Comparison of ENCODE assay signal across 23 mouse cellular contexts in genomic region chrX:47835098-47835834, GRCm38 (mm10). TPM values are rescaled to one million over a fixed set of nuclear protein-coding genes. Genes with fewer than 3 reads are reported as not detected.
DNase-seq lines count a peak whose midpoint lies in the region; ATAC-seq and TF ChIP-seq lines count a peak whose summit lies in the region.
"Had no signal": no experiment of that assay in that cellular context is flagged by ENCODE, and none has a peak within 500 bp of the region (broad histone marks: within the 10 kb centered on the region; RNA-seq: fewer than 3 reads in every experiment).

No protein-coding gene starts in this region.

- ATAC-seq in heart, embryonic 16.5 days (replicated peaks; ENCODE audit: extremely low read depth, insufficient read depth, low FRiP score) = no peak
- ATAC-seq in lung, embryonic 14.5 days (ENCODE audit: insufficient read depth) = peak; percentile 76
- no peak for ATAC-seq in lung, postnatal 0 days
- ATAC-seq: hindbrain, postnatal 0 days had no signal

- H3K27me3 ChIP-seq in heart, embryonic 16.5 days (ENCODE audit: control insufficient read depth, insufficient read depth, low read length) = no peaks in the 10 kb centered on the region
- H3K27me3 ChIP-seq in lung, embryonic 14.5 days (ENCODE audit: insufficient read depth, low read length) = no peaks in the 10 kb centered on the region
- no peaks in the 10 kb centered on the region for H3K27me3 ChIP-seq in lung, postnatal 0 days (replicated peaks; ENCODE audit: insufficient read depth, low read length)
- H3K27me3 ChIP-seq: embryonic facial prominence, embryonic 12.5 days; forebrain, embryonic 12.5 days; limb, embryonic 13.5 days; midbrain, embryonic 12.5 days; neural tube, embryonic 15.5 days had no signal

- no peak for TF ChIP-seq CTCF in lung, embryonic 14.5 days (IDR thresholded peaks at IDR 0.05; ENCODE audit: low read depth)
- no peak for TF ChIP-seq CTCF in lung, postnatal 0 days (IDR thresholded peaks at IDR 0.05)

- no peak overlapping the region for H3K9ac ChIP-seq in heart, embryonic 16.5 days (ENCODE audit: low read length)
- no peak overlapping the region for H3K9ac ChIP-seq in lung, embryonic 14.5 days
- H3K9ac ChIP-seq in lung, postnatal 0 days (replicated peaks; ENCODE audit: low read depth) = no peak overlapping the region
- H3K9ac ChIP-seq: embryonic facial prominence, embryonic 12.5 days; forebrain, embryonic 12.5 days; limb, embryonic 13.5 days; liver, embryonic 14.5 days; midbrain, embryonic 12.5 days; neural tube, embryonic 15.5 days had no signal

- peak overlapping the region; percentile 55 for H3K27ac ChIP-seq in heart, embryonic 16.5 days (ENCODE audit: low read length)
- H3K27ac ChIP-seq in lung, embryonic 14.5 days (ENCODE audit: low read depth) = no peak overlapping the region
- no peak overlapping the region for H3K27ac ChIP-seq in lung, postnatal 0 days (ENCODE audit: low read length)
- H3K27ac ChIP-seq: embryonic facial prominence, embryonic 12.5 days; forebrain, embryonic 12.5 days; hindbrain, postnatal 0 days; kidney, postnatal 0 days; limb, embryonic 13.5 days; liver, embryonic 14.5 days; midbrain, embryonic 12.5 days; neural tube, embryonic 15.5 days had no signal

- no peaks in the 10 kb centered on the region for H3K9me3 ChIP-seq in heart, embryonic 16.5 days (replicated peaks; ENCODE audit: control insufficient read depth, low read length)
- H3K9me3 ChIP-seq in lung, embryonic 14.5 days (ENCODE audit: low read depth, low read length) = no peaks in the 10 kb centered on the region
- no peaks in the 10 kb centered on the region for H3K9me3 ChIP-seq in lung, postnatal 0 days (ENCODE audit: low read length)
- H3K9me3 ChIP-seq: embryonic facial prominence, embryonic 12.5 days; forebrain, embryonic 12.5 days; limb, embryonic 13.5 days; midbrain, embryonic 12.5 days; neural tube, embryonic 15.5 days had no signal

- no peak overlapping the region for H3K4me3 ChIP-seq in heart, embryonic 16.5 days (ENCODE audit: low read length)
- no peak overlapping the region for H3K4me3 ChIP-seq in lung, embryonic 14.5 days (ENCODE audit: low read depth, low read length)
- no peak overlapping the region for H3K4me3 ChIP-seq in lung, postnatal 0 days (ENCODE audit: low read depth, low read length)
- H3K4me3 ChIP-seq: embryonic facial prominence, embryonic 12.5 days; erythroblast, embryonic 14.5 days; forebrain, embryonic 12.5 days; limb, embryonic 13.5 days; midbrain, embryonic 12.5 days; neural tube, embryonic 15.5 days had no signal

- peak overlapping the region; percentile 20; the same call in 1 of the 2 replicates for H3K4me2 ChIP-seq in heart, embryonic 16.5 days (ENCODE audit: low read depth, low read length)
- H3K4me2 ChIP-seq in lung, embryonic 14.5 days = no peak overlapping the region
- no peak overlapping the region for H3K4me2 ChIP-seq in lung, postnatal 0 days (replicated peaks; ENCODE audit: low read depth, low read length)
- H3K4me2 ChIP-seq: embryonic facial prominence, embryonic 12.5 days; forebrain, embryonic 12.5 days; limb, embryonic 13.5 days; midbrain, embryonic 12.5 days; neural tube, embryonic 15.5 days had no signal

- H3K4me1 ChIP-seq in heart, embryonic 16.5 days (ENCODE audit: control insufficient read depth, insufficient read depth, low read length) = no peaks in the 10 kb centered on the region
- no peaks in the 10 kb centered on the region for H3K4me1 ChIP-seq in lung, embryonic 14.5 days (ENCODE audit: insufficient read depth)
- no peaks in the 10 kb centered on the region for H3K4me1 ChIP-seq in lung, postnatal 0 days (ENCODE audit: insufficient read depth, low read depth, low read length)
- H3K4me1 ChIP-seq: embryonic facial prominence, embryonic 12.5 days; forebrain, embryonic 12.5 days; limb, embryonic 13.5 days; midbrain, embryonic 12.5 days; neural tube, embryonic 15.5 days had no signal

- no peak for TF ChIP-seq EP300 in lung, postnatal 0 days (IDR thresholded peaks at IDR 0.05)

- no peak for DNase-seq in heart, adult 11 months
- peak; percentile 61 for DNase-seq in lung, embryonic 14.5 days
- DNase-seq in lung, postnatal 0 days (ENCODE audit: low spot score) = no peak
- DNase-seq in retina, postnatal 1 day = peak; percentile 1
- DNase-seq in retina, embryonic 14.5 days (ENCODE audit: low spot score) = no peak
- DNase-seq in embryo, embryonic 10 days (ENCODE audit: low spot score) = no peak
- DNase-seq: adrenal gland, postnatal 14 days; cerebellum, adult 9-10 months; heart, postnatal 14 days; kidney, adult 2 months; layer of hippocampus, adult 9-11 months; right cerebral cortex, postnatal 25 days; spleen, adult 18-20 months had no signal

- no peaks in the 10 kb centered on the region for H3K36me3 ChIP-seq in heart, embryonic 16.5 days (ENCODE audit: control insufficient read depth, insufficient read depth)
- H3K36me3 ChIP-seq in lung, embryonic 14.5 days (ENCODE audit: insufficient read depth) = no peaks in the 10 kb centered on the region
- no peaks in the 10 kb centered on the region for H3K36me3 ChIP-seq in lung, postnatal 0 days (ENCODE audit: insufficient read depth, low read length)
- H3K36me3 ChIP-seq: embryonic facial prominence, embryonic 12.5 days; forebrain, embryonic 12.5 days; limb, embryonic 13.5 days; midbrain, embryonic 12.5 days; neural tube, embryonic 15.5 days had no signal

- 35% methylated on average over 6 of the region's 6 CpGs for WGBS in heart, embryonic 16.5 days
- WGBS in lung, embryonic 14.5 days = 49% methylated on average over 6 of the region's 6 CpGs
- WGBS in lung, postnatal 0 days = 42% methylated on average over 6 of the region's 6 CpGs

RNA-seq across cellular contexts. Expression of gene Smarca1, which starts 57.5 kb away (rescaled TPM):
- polyA plus RNA-seq in heart, embryonic 16.5 days (2015; fragmentation: Nextera tagmentation; extraction: Ambion mirVana) = 17.4 and 20.2 TPM in 2 replicates
- polyA plus RNA-seq in lung, embryonic 14.5 days (2014; fragmentation: Nextera tagmentation; extraction: Ambion mirVana) = 29.9 and 32.5 TPM in 2 replicates
- polyA plus RNA-seq in lung, postnatal 0 days (2015; fragmentation: Nextera tagmentation; extraction: Ambion mirVana) = 5.8 and 8.7 TPM in 2 replicates
- polyA plus RNA-seq: erythroblast, embryonic 14.5 days had no signal

Comparison
In these comparisons a context has a peak if more than half of its experiments do, and no peak if none do; other contexts are left out.
1. DNase-seq: peak in lung, embryonic 14.5 days (single experiment) and retina, postnatal 1 day (single experiment); none in heart, adult 11 months (single experiment), lung, postnatal 0 days (single experiment), retina, embryonic 14.5 days (single experiment) and embryo, embryonic 10 days (single experiment).